Mouse (Mus musculus) stomach, embryonic 16.5 days (tissue): ENCODE measurements at regions not wholly inside any gene's neighbourhood (a gene's known extent, or its start where the extent isn't known, plus 50 kb on each side); places are given as distances from the start of the nearest gene placed in this dataset.
"Not testable (repeated sequence)": the region's sequence is repeated elsewhere in the genome, so short reads cannot be mapped to it uniquely, and the experiment has no call there.

Experiments used
- ATAC-seq: fragments of 200-750 bp; cut with Nextera tagmentation; 2 replicates; pipeline ENCODE4 v1.8.0; 2017; ENCODE audit warnings: moderate number of reproducible peaks, moderate TSS enrichment; ENCODE audit not compliant: insufficient read depth, low FRiP score
- H3K27ac ChIP-seq: fragments of 300-500 bp; sonication (generic); 2 replicates; pipeline ENCODE4 v1.5.1; 2014; ENCODE audit warnings: low read length
- H3K27me3 ChIP-seq: fragments of 300-500 bp; sonication (generic); 2 replicates; pipeline ENCODE4 v1.6.1; 2014; ENCODE audit warnings: low read length, control low read depth, mixed read lengths; ENCODE audit not compliant: control insufficient read depth, insufficient read depth
- H3K36me3 ChIP-seq: fragments of 300-500 bp; sonication (generic); 2 replicates; pipeline ENCODE4 v1.6.1; 2014; ENCODE audit warnings: low read length; ENCODE audit not compliant: control insufficient read depth, insufficient read depth
- H3K4me1 ChIP-seq: fragments of 300-500 bp; sonication (generic); 2 replicates; pipeline ENCODE4 v1.6.1; 2014; ENCODE audit warnings: low read length, control low read depth, mixed read lengths; ENCODE audit not compliant: control insufficient read depth, insufficient read depth
- H3K4me2 ChIP-seq: fragments of 300-500 bp; sonication (generic); 2 replicates; pipeline ENCODE4 v1.6.1; 2014; ENCODE audit warnings: low read depth, low read length, mixed read lengths
- H3K4me3 ChIP-seq: fragments of 300-500 bp; sonication (generic); replicated peaks from 2 replicates; pipeline ENCODE4 v1.5.1; 2014; ENCODE audit warnings: mild to moderate bottlenecking, low read length
- H3K9ac ChIP-seq: fragments of 300-500 bp; sonication (generic); 2 replicates; pipeline ENCODE4 v1.6.1; 2014; ENCODE audit warnings: low read length
- H3K9me3 ChIP-seq: fragments of 300-500 bp; sonication (generic); replicated peaks from 2 replicates; pipeline ENCODE4 v1.6.1; 2016; ENCODE audit warnings: low read length, control low read depth; ENCODE audit not compliant: control insufficient read depth
- WGBS: fragments of 180-500 bp; shearing (Covaris S2); extraction: QIAGEN DNeasy Blood & Tissue Kit; methylation state at CpG from one replicate; pipeline ENCODE4 v1.1.7; 2014; 5-methylcytosine and 5-hydroxymethylcytosine counted together

DNA sequence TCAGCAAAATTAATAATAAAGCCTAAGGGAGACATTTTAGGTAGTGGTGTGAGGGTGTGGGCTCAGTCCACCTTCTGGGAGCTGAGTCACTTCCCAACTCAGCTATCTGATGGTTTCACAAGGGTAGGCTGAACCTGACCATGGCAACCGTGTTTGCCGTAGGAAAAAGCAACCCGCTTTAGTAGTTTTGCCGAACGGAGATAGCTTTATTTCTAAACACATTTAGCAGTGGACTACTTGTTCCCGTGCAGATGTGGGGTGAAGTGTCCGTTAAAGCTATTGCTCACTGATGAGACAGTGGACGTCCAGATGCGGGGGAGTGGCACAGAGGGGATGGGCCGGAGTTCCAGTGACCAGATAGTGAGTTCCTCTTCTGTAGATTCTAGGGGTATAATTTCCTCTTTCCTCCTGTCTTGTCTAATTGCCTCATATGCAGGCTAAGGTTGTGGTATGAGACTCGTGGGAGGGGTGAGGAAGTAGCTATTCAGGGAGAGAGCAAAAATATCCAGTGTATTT lies 89.7 kb downstream of the Cd24a start:
- H3K9me3 ChIP-seq = no peaks in the 10 kb centered on the region
- H3K36me3 ChIP-seq = no peaks in the 10 kb centered on the region
- no peak overlapping the region for H3K4me3 ChIP-seq
- no peak overlapping the region for H3K27ac ChIP-seq
- no peaks in the 10 kb centered on the region for H3K27me3 ChIP-seq
- no peak overlapping the region for H3K9ac ChIP-seq
- peaks cover 22% of the 10 kb centered on the region for H3K4me1 ChIP-seq
- peak overlapping the region; percentile 38 for H3K4me2 ChIP-seq
- ATAC-seq = no peak
- 57% methylated on average over 11 of the region's 11 CpGs for WGBS

DNA sequence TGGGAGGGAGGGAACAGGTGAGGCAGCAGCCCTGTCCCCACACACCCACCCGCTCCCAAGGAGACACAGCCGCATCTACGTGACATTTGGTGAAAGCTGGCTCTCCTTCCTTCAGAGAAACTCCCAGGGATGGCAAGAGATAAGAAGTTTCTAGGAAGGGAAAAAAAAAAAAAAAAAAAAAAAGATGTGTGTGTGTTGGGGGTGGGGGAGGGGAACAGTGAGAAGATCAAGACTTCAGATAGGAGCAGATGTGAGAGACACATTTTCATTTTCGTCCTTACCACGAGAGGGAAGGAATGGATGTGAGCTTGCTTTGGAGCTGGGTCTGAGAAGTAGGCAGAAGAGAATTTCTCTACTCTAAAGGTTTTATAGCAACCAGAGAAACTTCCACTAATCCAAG lies 91.4 kb downstream of the Cd24a start:
- 65% methylated on average over 5 of the region's 5 CpGs for WGBS
- H3K4me2 ChIP-seq = no peak overlapping the region
- ATAC-seq = no peak

DNA sequence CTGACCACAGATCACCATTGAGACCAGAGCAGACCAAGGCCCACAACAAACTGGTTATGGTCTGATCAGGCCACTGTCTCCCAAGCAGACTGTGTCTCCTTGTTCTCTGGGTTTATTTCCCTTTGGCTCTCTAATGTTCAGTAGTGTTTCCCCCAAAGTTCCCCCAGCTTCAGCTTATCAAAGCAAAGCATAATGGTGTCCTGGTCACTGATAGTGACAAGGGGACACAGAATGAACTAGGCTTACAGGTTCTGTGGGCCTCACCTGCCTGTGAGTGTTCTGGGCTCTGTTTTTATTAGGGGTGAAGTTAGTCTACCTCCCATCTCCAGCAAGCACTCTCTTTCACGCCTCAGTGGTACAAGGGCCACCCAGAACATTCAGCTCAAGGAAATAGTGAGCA lies 92.7 kb downstream of the Cd24a start:
- 77% methylated on average over 1 of the region's 1 CpGs for WGBS
- Histone ChIP-seq H3K4me3 (no peak overlapping the region), H3K9me3 (no peaks in the 10 kb centered on the region), H3K4me2 (no peak overlapping the region), H3K9ac (no peak overlapping the region), H3K27ac (no peak overlapping the region), H3K4me1 (peaks cover 26% of the 10 kb centered on the region), H3K36me3 (no peaks in the 10 kb centered on the region), H3K27me3 (no peaks in the 10 kb centered on the region)
- ATAC-seq = no peak

More for the DNA sequence above, 91.4 kb downstream of the Cd24a start:
- H3K9ac ChIP-seq = no peak overlapping the region
- no peaks in the 10 kb centered on the region for H3K9me3 ChIP-seq
- H3K4me1 ChIP-seq = peaks cover 26% of the 10 kb centered on the region
- no peak overlapping the region for H3K4me3 ChIP-seq
- no peaks in the 10 kb centered on the region for H3K36me3 ChIP-seq
- H3K27me3 ChIP-seq = no peaks in the 10 kb centered on the region
- no peak overlapping the region for H3K27ac ChIP-seq

DNA sequence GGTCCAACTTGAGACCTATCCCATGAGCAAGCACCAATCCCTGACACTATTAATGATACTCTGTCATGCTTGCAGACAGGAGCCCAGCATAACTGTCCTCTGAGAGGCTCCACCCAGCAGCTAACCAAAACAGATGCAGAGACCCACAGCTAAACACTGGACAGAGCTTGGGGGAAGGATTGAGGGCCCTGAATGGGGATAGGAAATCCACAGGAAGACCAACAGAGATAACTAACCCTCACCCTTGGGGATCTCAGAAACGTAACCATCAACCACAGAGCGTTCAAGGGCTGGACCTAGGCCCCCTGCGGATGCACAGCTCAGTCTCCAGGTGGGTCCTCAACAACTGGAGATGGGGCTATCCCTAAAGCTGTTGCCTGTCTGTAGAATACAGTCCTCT lies 93.7 kb downstream of the Cd24a start:
- H3K36me3 ChIP-seq = no peaks in the 10 kb centered on the region
- WGBS = 72% methylated on average over 3 of the region's 3 CpGs
- no peak overlapping the region for H3K4me3 ChIP-seq
- peaks cover 24% of the 10 kb centered on the region for H3K4me1 ChIP-seq
- no peaks in the 10 kb centered on the region for H3K27me3 ChIP-seq
- no peak overlapping the region for H3K9ac ChIP-seq
- H3K4me2 ChIP-seq = no peak overlapping the region
- no peaks in the 10 kb centered on the region for H3K9me3 ChIP-seq
- no peak overlapping the region for H3K27ac ChIP-seq
- no peak for ATAC-seq

DNA sequence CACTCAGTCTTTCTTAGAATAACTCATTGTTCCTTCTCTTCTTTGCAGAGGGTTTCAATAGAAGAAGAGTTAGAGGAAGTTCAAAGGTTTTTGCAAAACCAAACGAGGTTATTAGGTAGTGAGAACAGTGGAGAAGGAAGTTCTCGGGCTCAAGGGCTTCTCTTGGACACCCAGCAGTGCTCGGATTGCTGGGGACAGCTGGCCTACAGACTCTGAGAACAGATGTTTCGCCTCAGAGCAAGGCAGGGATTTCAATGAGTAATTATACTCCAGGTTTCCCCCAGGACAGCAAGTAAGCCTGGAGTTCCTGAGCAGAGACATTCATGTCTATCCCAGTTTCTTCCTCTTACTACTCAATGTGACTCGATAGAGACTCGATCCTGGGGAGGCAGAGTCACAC lies 94.4 kb downstream of the Cd24a start:
- ATAC-seq = no peak
- WGBS = 30% methylated on average over 6 of the region's 6 CpGs
- Histone ChIP-seq H3K4me2 (no peak overlapping the region), H3K9ac (no peak overlapping the region), H3K4me1 (peaks cover 22% of the 10 kb centered on the region), H3K27ac (no peak overlapping the region), H3K9me3 (no peaks in the 10 kb centered on the region), H3K36me3 (no peaks in the 10 kb centered on the region), H3K27me3 (no peaks in the 10 kb centered on the region), H3K4me3 (no peak overlapping the region)

DNA sequence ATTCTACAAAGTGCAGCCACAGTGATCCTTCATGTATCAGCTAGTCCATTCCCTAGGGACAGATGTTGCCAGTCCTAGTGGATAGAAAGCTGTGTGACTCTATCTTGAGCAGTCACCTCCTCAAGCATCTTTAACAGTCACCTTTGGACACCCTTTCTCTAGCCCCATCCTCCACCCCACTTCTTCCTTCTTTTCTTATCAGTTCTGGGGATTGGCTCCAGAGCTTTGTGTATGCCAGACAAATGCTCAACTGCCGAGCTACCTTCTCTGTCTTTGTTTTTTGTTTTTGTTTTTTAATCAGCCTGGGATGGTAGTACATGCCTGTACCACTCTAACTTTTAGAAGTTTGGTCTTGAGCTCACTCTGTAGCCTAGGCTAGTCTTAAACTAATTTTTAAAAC lies 96.7 kb downstream of the Cd24a start:
- H3K27me3 ChIP-seq = no peaks in the 10 kb centered on the region
- 55% methylated on average over 1 of the region's 1 CpGs for WGBS
- H3K36me3 ChIP-seq = no peaks in the 10 kb centered on the region
- H3K4me1 ChIP-seq = peaks cover 14% of the 10 kb centered on the region; the same call in 1 of the 2 replicates
- H3K4me3 ChIP-seq = no peak overlapping the region
- no peak overlapping the region for H3K4me2 ChIP-seq
- H3K9me3 ChIP-seq = no peaks in the 10 kb centered on the region
- no peak overlapping the region for H3K27ac ChIP-seq
- no peak for ATAC-seq
- H3K9ac ChIP-seq = no peak overlapping the region

DNA sequence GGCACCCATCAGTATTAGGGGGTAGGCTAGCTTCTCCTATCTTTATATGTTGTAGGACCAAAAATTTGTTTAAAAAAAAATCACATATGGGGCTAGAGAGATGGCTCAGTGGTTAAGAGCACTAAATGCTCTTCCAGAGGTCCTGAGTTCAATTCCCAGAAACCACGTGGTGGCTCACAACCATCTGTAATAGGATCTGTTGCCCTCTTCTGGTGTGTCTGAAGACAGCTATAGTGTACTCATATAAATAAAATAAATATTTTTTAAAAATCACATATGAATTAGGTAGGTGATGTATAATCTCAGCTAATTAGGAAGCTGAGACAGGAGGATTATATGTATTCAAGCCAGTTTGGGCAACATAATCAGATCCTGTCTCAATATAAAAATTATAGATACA lies 97.4 kb downstream of the Cd24a start:
- H3K4me2 ChIP-seq, H3K36me3 ChIP-seq, H3K9ac ChIP-seq, ATAC-seq, H3K4me3 ChIP-seq, H3K27me3 ChIP-seq, H3K9me3 ChIP-seq, H3K27ac ChIP-seq: not testable (repeated sequence)
- WGBS = 83% methylated on average over 1 of the region's 1 CpGs
- peaks cover 12% of the 10 kb centered on the region; the same call in 1 of the 2 replicates for H3K4me1 ChIP-seq

DNA sequence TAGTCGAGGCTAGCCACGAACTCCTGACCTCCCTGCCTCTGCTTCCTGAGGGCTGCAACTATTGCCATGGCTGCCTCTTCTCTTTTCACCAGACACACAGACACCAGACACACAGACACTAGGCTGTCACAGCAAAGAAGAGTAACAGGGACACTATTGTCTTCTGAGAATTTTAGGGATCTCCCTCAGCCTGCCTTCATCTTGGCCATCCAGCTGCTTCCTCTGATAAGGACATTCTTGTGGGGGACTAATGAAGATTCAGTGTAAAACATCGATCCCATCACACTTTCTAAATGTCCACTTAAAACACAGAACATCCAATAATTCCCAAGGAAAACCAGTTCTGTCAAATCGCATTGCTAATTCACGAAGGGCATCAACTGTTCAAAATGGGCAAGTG lies 98.2 kb downstream of the Cd24a start:
- WGBS = 81% methylated on average over 5 of the region's 5 CpGs
- Histone ChIP-seq H3K4me1 (0 out of 2 replicates have a peak, but pooled peaks cover 12% of the 10 kb centered on the region), H3K4me2 (no peak overlapping the region), H3K4me3 (no peak overlapping the region), H3K9ac (no peak overlapping the region), H3K27me3 (no peaks in the 10 kb centered on the region), H3K27ac (no peak overlapping the region), H3K9me3 (no peaks in the 10 kb centered on the region), H3K36me3 (no peaks in the 10 kb centered on the region)
- ATAC-seq = no peak

DNA sequence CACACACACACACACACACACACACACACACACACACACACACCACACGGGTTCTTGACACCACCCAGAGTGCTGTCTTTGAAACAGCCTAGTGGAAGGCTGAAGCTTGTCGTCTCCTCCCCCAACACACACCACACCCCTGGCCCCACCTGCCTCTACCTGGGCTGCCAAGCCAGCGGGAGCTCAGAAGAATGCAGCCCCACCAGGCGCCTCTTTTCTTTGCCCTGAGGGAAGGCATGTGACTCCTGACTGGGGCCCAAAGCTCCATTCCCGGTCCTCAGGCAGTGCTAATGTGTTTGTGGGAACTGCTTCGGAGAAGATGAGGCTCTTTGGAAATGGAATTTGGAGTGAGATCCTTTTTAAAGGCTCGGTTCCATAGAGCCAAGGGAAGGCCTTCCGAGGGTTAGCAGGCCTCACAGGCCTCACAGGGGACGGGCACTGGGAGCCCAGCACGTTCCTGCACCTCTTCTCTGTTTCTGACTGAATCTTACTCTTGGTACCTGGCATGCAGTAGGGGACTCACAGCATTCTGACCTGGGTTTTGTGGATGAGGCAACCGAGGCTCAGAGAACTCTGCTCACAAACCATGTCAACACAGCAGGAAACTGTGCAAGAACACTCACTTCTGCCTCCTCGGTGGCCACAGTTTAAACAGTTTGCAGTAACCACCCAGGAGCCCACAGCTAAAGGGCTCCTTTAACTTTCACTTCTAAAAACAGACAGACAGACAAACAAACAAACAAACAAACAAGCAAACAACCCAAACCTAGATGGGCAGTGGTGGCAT lies 106.4 kb downstream of the Cd24a start:
- no peaks in the 10 kb centered on the region for H3K9me3 ChIP-seq
- no peak overlapping the region for H3K4me2 ChIP-seq
- H3K36me3 ChIP-seq = no peaks in the 10 kb centered on the region
- peaks cover 11% of the 10 kb centered on the region for H3K4me1 ChIP-seq
- no peak overlapping the region for H3K9ac ChIP-seq
- ATAC-seq = peak; percentile 91
- H3K27me3 ChIP-seq = no peaks in the 10 kb centered on the region
- WGBS = 41% methylated on average over 12 of the region's 12 CpGs
- no peak overlapping the region for H3K4me3 ChIP-seq
- peak overlapping the region; percentile 73 for H3K27ac ChIP-seq
